In the genomic region with DNA sequence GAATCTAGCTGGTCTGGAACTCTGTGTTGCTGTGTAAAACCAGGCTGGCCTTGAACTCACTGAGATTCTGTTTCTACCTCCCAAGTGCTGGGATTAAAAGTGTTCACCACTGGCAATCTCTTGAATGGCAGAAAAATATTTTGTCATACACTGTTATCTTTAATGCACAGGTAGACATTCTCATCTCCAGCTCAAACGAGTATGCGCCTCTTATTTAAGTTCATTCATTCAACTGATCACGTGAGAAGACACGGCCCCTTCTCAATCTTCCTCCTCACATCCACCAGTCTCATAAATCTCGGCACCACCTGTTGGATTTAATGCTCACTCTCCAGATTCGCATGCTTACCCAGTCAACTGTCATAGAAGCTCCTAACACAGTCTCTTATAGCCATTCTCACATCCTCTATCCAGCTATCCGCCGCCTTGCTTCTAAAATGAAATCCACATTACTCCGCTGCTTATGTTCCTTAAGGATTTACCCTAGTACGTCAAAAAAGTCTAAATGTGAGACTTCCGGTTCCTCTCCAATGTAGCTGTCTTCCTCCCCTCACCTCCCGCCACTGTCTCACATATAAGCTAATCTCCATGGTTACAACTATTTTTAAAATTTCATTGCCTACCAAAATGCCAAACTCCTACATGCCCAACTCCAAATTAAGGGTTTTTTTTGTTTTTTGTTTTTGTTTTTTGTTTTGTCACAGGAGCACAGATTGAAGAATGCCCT, we compare ENCODE assay signal across 8 mouse cellular contexts. TPM values are rescaled to one million over a fixed set of nuclear protein-coding genes. Genes with fewer than 3 reads are reported as not detected.
A peak's percentile ranks its signal among the peaks of the same experiment; 100 is the strongest.
DNase-seq lines count a peak whose midpoint lies in the region; ATAC-seq and TF ChIP-seq lines count a peak whose summit lies in the region.

No protein-coding gene starts in this region.

- 27% methylated on average over 12 of the region's 12 CpGs for WGBS in cerebellum, adult 2 months
- WGBS in lung, embryonic 16.5 days, result 25% methylated on average over 12 of the region's 12 CpGs
- WGBS in macrophage (ENCODE audit: missing documents), result 37% methylated on average over 11 of the region's 12 CpGs

- no peak for ATAC-seq in lung, embryonic 16.5 days (ENCODE audit: low read depth)
- ATAC-seq in granulocyte monocyte progenitor cell, adult 5-6 weeks (replicated peaks; ENCODE audit: poor library complexity, severe bottlenecking), result peak; percentile 20; the same call in 1 of the 2 replicates

- no peak overlapping the region for H3K27ac ChIP-seq in cerebellum, adult 2 months (ENCODE audit: insufficient read depth, low read length)
- H3K27ac ChIP-seq in lung, embryonic 16.5 days (ENCODE audit: low read length), result no peak overlapping the region
- H3K27ac ChIP-seq in macrophage, result peak overlapping the region; percentile 69; the same call in 1 of the 2 replicates

- peak overlapping the region; percentile 79 for H3K4me3 ChIP-seq in cerebellum, adult 2 months (replicated peaks; ENCODE audit: insufficient read depth, low read depth, low read length)
- peak overlapping the region; percentile 83 for H3K4me3 ChIP-seq in lung, embryonic 16.5 days (ENCODE audit: low read length)
- H3K4me3 ChIP-seq in macrophage (ENCODE audit: inconsistent target), result peak overlapping the region; percentile 60

- no peaks in the 10 kb centered on the region for H3K4me1 ChIP-seq in cerebellum, adult 2 months (ENCODE audit: control insufficient read depth, insufficient read depth, low read length)
- H3K4me1 ChIP-seq in lung, embryonic 16.5 days (replicated peaks; ENCODE audit: control insufficient read depth, insufficient read depth, low read length), result peaks cover 6% of the 10 kb centered on the region

- TF ChIP-seq POLR2A in cerebellum, adult 2 months (IDR thresholded peaks at IDR 0.05; ENCODE audit: borderline replicate concordance, insufficient read depth, low read length), result no peak

- no peak for TF ChIP-seq CTCF in cerebellum, adult 2 months (IDR thresholded peaks at IDR 0.05; ENCODE audit: borderline replicate concordance, insufficient read depth, low read depth, low read length)

- H3K79me2 ChIP-seq in macrophage (ENCODE audit: inconsistent target), result peaks cover 57% of the 10 kb centered on the region

- H3K36me3 ChIP-seq in lung, embryonic 16.5 days (ENCODE audit: control insufficient read depth, insufficient read depth, low read length), result peaks cover 4% of the 10 kb centered on the region
- peaks cover 11% of the 10 kb centered on the region; the same call in 1 of the 2 replicates for H3K36me3 ChIP-seq in macrophage (ENCODE audit: inconsistent target)

- no peaks in the 10 kb centered on the region for H3K9me3 ChIP-seq in lung, embryonic 16.5 days (ENCODE audit: control insufficient read depth, low read length)

- DNase-seq in cerebellum, adult 2 months, result no peak
- no peak for DNase-seq in cerebellum, postnatal 4 days (ENCODE audit: low spot score in 2 of 2)
- DNase-seq in lung, postnatal 10 days, result no peak
- no peak for DNase-seq in adrenal gland, adult (ENCODE audit: inconsistent age in 2 of 2, low spot score in 1 of 2)
- no peak for DNase-seq in embryo, embryonic 10.5 days (ENCODE audit: low spot score)

- no peaks in the 10 kb centered on the region for H3K27me3 ChIP-seq in cerebellum, adult 2 months (ENCODE audit: control insufficient read depth, insufficient read depth, low read length)
- H3K27me3 ChIP-seq in lung, embryonic 16.5 days (ENCODE audit: control insufficient read depth, insufficient read depth, low read depth, low read length), result no peaks in the 10 kb centered on the region

- H3K4me2 ChIP-seq in lung, embryonic 16.5 days (ENCODE audit: low read depth, low read length), result peak overlapping the region; percentile 79

- peak overlapping the region; percentile 81 for H3K9ac ChIP-seq in lung, embryonic 16.5 days (ENCODE audit: low read length)

RNA-seq across cellular contexts. Expression of a gene that starts 1.0 kb away (rescaled TPM):
- polyA plus RNA-seq in cerebellum, adult 2 months (2012; rRNA removed), result 124 and 137 TPM in 2 replicates
- 80.5 and 83.7 TPM in 2 replicates for polyA plus RNA-seq in lung, embryonic 16.5 days (2015; fragmentation: Nextera tagmentation; extraction: Ambion mirVana)
- total RNA-seq in granulocyte monocyte progenitor cell, adult 5-6 weeks (2014; fragmentation: Nextera tagmentation), result 48.7 and 57.1 TPM in 2 replicates
- 142 and 217 TPM in 2 replicates for total RNA-seq in granulocyte monocyte progenitor cell, adult 5-6 weeks (2017)
- 10 to 100 TPM; 17.0 to 36.9 (median 32.0) TPM for total RNA-seq in macrophage (2018; cell fraction: chromatin; rRNA removed)
- total RNA-seq in macrophage (2018; cell fraction: cytosol; rRNA removed), result 100 to 1,000 TPM in 13 of 26 experiments, 10 to 100 TPM in 13; 84.9 to 124 (median 101) TPM
- 10 to 100 TPM; 25.7 to 55.9 (median 39.7) TPM for total RNA-seq in macrophage (2018; cell fraction: nucleus; rRNA removed)
- polyA plus RNA-seq in macrophage (2018), result 93.6 to 122 TPM (median 107 TPM) in 3 replicates

RNA-seq across cellular contexts. Expression of a gene that starts 20.7 kb away (rescaled TPM):
- polyA plus RNA-seq in cerebellum, adult 2 months (2012; rRNA removed), result 31.1 and 32.4 TPM in 2 replicates
- polyA plus RNA-seq in lung, embryonic 16.5 days (2015; fragmentation: Nextera tagmentation; extraction: Ambion mirVana), result 22.7 and 24.1 TPM in 2 replicates
- total RNA-seq in granulocyte monocyte progenitor cell, adult 5-6 weeks (2014; fragmentation: Nextera tagmentation), result 3.5 and 5.2 TPM in 2 replicates
- 20.9 and 21.2 TPM in 2 replicates for total RNA-seq in granulocyte monocyte progenitor cell, adult 5-6 weeks (2017)
- total RNA-seq in macrophage (2018; cell fraction: chromatin; rRNA removed), result 1 to 10 TPM in 25 of 26 experiments, under 1 TPM in 1; 0.96 to 8.4 (median 4.4) TPM
- 10 to 100 TPM; 12.2 to 22.8 (median 18.1) TPM for total RNA-seq in macrophage (2018; cell fraction: cytosol; rRNA removed)
- 10 to 100 TPM in 24 of 26 experiments, 1 to 10 TPM in 2; 6.3 to 26.2 (median 15.8) TPM for total RNA-seq in macrophage (2018; cell fraction: nucleus; rRNA removed)
- polyA plus RNA-seq in macrophage (2018), result 15.3 to 17.6 TPM (median 16.1 TPM) in 3 replicates

RNA-seq across cellular contexts. Expression of a gene that starts 37.3 kb away (rescaled TPM):
- 2.1 and 2.6 TPM in 2 replicates for polyA plus RNA-seq in cerebellum, adult 2 months (2012; rRNA removed)
- 1.6 and 2.1 TPM in 2 replicates for polyA plus RNA-seq in lung, embryonic 16.5 days (2015; fragmentation: Nextera tagmentation; extraction: Ambion mirVana)
- 2.5 and 2.7 TPM in 2 replicates for total RNA-seq in granulocyte monocyte progenitor cell, adult 5-6 weeks (2014; fragmentation: Nextera tagmentation)
- 5.1 and 8.8 TPM in 2 replicates for total RNA-seq in granulocyte monocyte progenitor cell, adult 5-6 weeks (2017)
- under 1 TPM in 10 of 26 experiments, not detected in 16; 0.31 to 0.90 (median 0.56) TPM for total RNA-seq in macrophage (2018; cell fraction: chromatin; rRNA removed)
- under 1 TPM in 20 of 26 experiments, not detected in 6; 0.07 to 0.66 (median 0.17) TPM for total RNA-seq in macrophage (2018; cell fraction: cytosol; rRNA removed)
- total RNA-seq in macrophage (2018; cell fraction: nucleus; rRNA removed), result 1 to 10 TPM in 4 of 26 experiments, under 1 TPM in 10, not detected in 12; 0.18 to 1.6 (median 0.60) TPM
- polyA plus RNA-seq in macrophage (2018), result 0.07 to 0.20 TPM in 2 of 3 replicates, not detected in the other

RNA-seq across cellular contexts. Expression of a gene that starts 40.9 kb away (rescaled TPM):
- 0.59 and 0.68 TPM in 2 replicates for polyA plus RNA-seq in cerebellum, adult 2 months (2012; rRNA removed)
- polyA plus RNA-seq in lung, embryonic 16.5 days (2015; fragmentation: Nextera tagmentation; extraction: Ambion mirVana), result 4.6 and 5.9 TPM in 2 replicates
- not detected in 2 replicates for total RNA-seq in granulocyte monocyte progenitor cell, adult 5-6 weeks (2014; fragmentation: Nextera tagmentation)
- 0.26 TPM in 1 of 2 replicates, not detected in the other for total RNA-seq in granulocyte monocyte progenitor cell, adult 5-6 weeks (2017)
- 1 to 10 TPM in 9 of 26 experiments, under 1 TPM in 4, not detected in 13; 0.60 to 7.2 (median 2.6) TPM for total RNA-seq in macrophage (2018; cell fraction: chromatin; rRNA removed)
- 10 to 100 TPM in 1 of 26 experiments, 1 to 10 TPM in 9, under 1 TPM in 14, not detected in 2; 0.15 to 10.0 (median 0.81) TPM for total RNA-seq in macrophage (2018; cell fraction: cytosol; rRNA removed)
- 1 to 10 TPM in 16 of 26 experiments, under 1 TPM in 6, not detected in 4; 0.60 to 9.6 (median 1.6) TPM for total RNA-seq in macrophage (2018; cell fraction: nucleus; rRNA removed)
- 0.67 to 0.85 TPM in 2 of 3 replicates, not detected in the other for polyA plus RNA-seq in macrophage (2018)
